Mouse (Mus musculus): ENCODE measurements around the gene Bcas3.

Gene Bcas3

DNA sequence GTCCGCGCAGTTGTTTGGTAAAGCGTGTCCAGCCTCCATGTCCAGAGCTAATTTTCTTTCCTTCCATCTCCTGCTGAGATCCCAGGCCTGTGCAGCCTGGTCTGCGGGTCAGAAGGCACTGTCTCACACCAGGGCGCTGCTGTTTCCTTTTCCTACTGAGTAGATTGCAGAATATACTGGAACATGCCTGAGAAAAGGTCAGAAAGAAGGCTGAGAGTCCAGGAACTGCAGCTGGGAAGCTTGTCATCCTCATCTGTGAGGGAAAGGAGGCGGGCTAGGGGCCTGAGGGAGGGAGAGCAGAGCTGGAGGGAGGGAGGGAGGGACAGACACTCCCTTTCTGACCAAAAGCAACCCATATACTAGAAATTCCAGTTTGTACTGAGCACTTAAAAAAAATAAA lies 170.7 kb downstream of the Bcas3 start:
- peaks cover 2% of the 10 kb centered on the region for H3K27me3 ChIP-seq (ENCODE audit: control insufficient read depth, insufficient read depth, low read length, poor library complexity, severe bottlenecking)
- DNase-seq (ENCODE audit: low read depth, low spot score), result no peak
- H3K36me3 ChIP-seq (ENCODE audit: control insufficient read depth, insufficient read depth, low read length, poor library complexity, severe bottlenecking), result no peaks in the 10 kb centered on the region

DNA sequence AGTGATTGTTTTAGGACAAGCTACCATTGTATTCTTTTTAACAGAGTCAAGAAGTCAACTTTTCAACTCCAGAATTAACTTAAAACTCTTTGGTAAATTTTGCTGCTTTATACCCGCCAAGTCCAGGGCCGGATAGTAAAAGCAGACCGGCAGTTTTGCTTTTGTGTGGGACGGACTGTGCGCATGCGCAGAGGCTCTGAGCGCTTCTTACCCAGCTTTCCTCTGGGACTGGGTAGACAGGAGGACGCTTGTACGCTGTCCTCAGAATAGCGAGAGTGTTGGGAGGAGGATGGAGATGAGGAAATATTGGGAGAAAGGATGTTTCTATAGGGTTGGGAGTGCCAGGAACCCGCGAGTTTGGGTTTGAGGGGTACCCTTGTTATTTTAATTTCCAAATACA lies 171.2 kb downstream of the Bcas3 start:
- DNase-seq (ENCODE audit: low read depth, low spot score), result peak; percentile 70
- H3K27me3 ChIP-seq (ENCODE audit: control insufficient read depth, insufficient read depth, low read length, poor library complexity, severe bottlenecking), result peaks cover 2% of the 10 kb centered on the region
- H3K36me3 ChIP-seq (ENCODE audit: control insufficient read depth, insufficient read depth, low read length, poor library complexity, severe bottlenecking), result no peaks in the 10 kb centered on the region

DNA sequence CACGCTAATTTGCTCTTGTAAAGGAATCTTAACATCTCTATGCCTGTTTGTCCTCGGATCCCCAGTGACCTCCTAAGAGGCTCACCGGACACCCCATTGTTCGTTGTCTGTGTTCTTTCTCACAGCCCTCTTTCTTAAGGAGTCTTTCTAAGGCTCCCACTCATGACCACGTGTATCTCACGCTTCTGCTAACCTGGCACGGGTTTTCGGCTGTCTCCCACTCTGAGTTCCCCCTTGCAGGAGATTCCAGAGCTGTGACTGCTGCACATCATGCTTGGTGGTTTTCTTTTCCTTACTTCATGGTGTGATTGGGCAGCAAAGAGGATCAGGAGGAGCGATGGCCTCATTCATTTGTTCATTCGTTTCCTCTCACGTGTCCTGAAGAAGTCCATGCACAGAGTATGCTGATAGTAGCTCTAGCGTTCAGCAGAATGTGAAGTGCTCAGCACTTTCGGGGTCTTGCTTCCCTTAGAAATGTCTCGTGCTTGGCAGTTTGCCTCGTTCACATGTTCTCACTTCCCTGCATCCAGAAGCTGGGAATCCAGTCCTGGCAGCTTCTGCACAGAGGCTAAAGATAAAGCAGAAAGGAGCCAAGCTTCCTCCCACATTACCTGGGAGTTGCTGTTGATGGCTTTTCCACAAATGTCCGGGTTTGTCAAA lies 172.0 kb downstream of the Bcas3 start:
- Histone ChIP-seq H3K27me3 (ENCODE audit: control insufficient read depth, insufficient read depth, low read length, poor library complexity, severe bottlenecking) (peaks cover 2% of the 10 kb centered on the region), H3K36me3 (ENCODE audit: control insufficient read depth, insufficient read depth, low read length, poor library complexity, severe bottlenecking) (no peaks in the 10 kb centered on the region)
- DNase-seq (ENCODE audit: low read depth, low spot score), result no peak

DNA sequence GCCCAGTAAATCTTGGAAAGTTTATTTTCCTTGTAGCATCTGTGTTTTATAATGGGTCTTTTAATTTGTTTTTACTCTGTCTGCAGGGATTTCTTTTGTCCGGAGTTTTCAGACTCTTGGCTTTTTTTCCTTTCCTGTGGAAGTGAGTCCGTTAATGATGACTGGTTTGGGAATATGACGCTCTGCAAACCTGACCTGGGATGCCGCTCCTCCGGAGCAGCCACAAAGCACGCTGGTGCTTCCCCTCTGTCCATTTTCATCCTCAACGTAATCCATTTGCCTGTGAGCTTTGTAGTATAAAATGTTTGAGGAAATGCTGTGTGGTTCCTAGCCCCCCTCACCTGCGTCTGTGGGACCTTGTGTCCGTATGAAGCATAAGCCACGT lies 172.5 kb downstream of the Bcas3 start:
- no peak for DNase-seq (ENCODE audit: low read depth, low spot score)
- Histone ChIP-seq H3K27me3 (ENCODE audit: control insufficient read depth, insufficient read depth, low read length, poor library complexity, severe bottlenecking) (peaks cover 2% of the 10 kb centered on the region), H3K36me3 (ENCODE audit: control insufficient read depth, insufficient read depth, low read length, poor library complexity, severe bottlenecking) (no peaks in the 10 kb centered on the region)

DNA sequence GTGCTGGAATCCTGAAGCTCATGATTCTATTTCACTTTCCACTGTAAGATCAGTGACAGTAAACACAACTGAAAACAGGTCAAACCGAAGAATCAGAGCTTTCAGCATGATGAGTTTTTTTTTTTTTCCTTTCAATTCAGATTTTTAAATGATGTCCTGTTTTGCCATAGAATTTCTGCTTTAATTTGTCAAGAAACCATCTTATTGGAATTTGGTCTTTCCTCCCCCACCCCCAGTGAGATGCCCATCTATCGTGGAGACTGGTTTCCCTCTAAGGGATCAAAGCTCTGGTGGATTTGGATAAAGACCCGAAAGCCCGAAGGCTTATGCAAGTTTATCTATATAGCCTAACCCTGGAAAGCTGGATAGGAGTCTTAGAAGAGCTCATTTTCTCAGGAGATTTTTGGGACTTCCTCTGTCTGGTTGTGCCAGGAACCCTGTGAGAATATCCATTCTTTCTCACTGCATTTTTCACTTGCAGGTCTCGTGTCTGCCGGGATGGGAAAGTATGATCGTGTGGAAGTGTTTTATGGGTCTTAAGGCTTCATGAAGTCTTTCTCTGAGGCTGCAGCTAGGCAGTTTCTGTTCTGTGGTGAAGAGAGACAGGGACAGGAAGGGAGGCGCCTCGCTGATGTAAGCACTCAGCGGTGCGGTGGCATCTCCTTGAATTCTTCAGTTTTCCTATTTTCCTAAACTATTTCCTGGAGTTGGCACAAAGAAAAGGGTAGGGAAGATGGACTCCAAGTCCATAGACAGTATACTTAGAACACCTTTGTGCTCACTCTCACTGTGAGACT lies 173.2 kb downstream of the Bcas3 start:
- H3K27me3 ChIP-seq (ENCODE audit: control insufficient read depth, insufficient read depth, low read length, poor library complexity, severe bottlenecking), result peaks cover 2% of the 10 kb centered on the region
- no peaks in the 10 kb centered on the region for H3K36me3 ChIP-seq (ENCODE audit: control insufficient read depth, insufficient read depth, low read length, poor library complexity, severe bottlenecking)
- DNase-seq (ENCODE audit: low read depth, low spot score), result no peak

DNA sequence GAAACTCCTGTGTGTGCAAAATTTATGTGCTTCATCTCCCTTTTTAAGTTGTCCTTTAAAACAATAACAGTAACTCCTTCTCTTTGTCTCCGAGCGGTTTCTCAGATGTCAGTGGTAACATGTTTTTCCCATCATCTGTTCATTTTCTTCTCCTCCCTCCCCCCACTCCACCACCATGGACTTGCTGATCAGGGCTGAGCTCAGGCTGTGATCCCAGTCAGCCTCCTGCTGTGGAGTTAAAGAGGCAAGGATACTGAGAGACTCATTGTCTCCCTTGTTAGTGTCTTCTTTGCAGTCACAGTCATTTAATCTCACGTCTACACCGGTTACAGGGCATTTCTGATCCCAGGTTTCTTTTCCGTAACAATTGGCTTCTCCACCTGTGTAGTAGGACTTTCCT lies 174.3 kb downstream of the Bcas3 start:
- DNase-seq (ENCODE audit: low read depth, low spot score), result no peak
- no peaks in the 10 kb centered on the region for H3K36me3 ChIP-seq (ENCODE audit: control insufficient read depth, insufficient read depth, low read length, poor library complexity, severe bottlenecking)
- H3K27me3 ChIP-seq (ENCODE audit: control insufficient read depth, insufficient read depth, low read length, poor library complexity, severe bottlenecking), result peaks cover 2% of the 10 kb centered on the region

DNA sequence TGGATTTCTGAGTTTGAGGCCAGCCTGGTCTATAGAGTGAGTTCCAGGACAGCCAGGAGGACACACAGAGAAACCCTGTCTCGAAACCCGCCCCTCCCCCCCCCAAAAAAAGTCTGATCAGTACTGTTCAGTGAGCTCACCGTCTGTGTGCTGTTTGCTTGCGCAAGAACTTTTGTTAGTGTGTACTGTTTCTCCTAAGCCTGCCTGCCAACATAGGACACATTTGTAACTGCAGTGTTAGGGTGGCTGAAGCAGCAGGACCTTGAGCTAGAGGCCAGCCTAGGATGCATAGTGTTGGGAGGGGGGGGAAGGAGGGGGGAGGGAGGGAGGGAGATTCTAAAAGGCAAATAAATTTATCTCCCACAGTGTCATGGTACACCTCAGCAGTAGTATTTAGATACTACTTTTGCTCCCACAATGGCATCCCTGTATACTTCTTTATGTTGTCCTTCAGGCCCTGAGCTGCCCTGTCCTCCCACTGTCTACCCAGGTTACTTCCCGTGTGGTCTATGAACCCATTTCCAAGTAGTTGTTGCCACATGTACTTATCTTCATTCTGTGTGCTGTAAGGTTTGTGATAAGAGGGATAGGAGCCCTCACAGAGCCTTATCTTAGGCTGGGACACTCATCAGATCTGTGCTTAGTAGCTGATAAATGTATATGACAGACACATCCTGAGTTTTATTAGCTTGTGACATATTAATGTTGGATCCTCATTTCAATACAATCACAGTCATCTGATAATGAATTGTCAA lies 176.7 kb downstream of the Bcas3 start:
- peaks cover 2% of the 10 kb centered on the region for H3K27me3 ChIP-seq (ENCODE audit: control insufficient read depth, insufficient read depth, low read length, poor library complexity, severe bottlenecking)
- H3K36me3 ChIP-seq (ENCODE audit: control insufficient read depth, insufficient read depth, low read length, poor library complexity, severe bottlenecking), result no peaks in the 10 kb centered on the region
- no peak for DNase-seq (ENCODE audit: low read depth, low spot score)

DNA sequence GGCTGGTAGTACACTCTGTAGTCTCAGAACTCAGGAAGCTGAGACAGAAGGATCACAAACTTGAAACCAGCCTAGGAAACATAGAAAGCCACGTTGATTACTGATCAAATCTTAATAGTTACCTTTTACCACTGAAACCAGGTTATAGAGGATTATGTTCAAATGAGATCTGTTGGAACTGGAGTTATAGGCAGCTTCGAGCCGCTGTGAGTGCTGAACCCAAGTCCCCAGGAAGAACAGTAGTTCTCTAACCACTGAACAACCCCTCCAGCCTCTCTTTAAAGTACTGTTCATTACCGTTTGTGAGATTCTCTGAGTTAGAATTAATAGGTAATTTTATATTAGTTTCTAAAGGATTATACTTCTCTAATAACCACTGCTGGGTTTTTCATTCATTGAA lies 188.0 kb downstream of the Bcas3 start:
- DNase-seq (ENCODE audit: low read depth, low spot score), result no peak
- Histone ChIP-seq H3K36me3 (ENCODE audit: control insufficient read depth, insufficient read depth, low read length, poor library complexity, severe bottlenecking) (no peaks in the 10 kb centered on the region), H3K27me3 (ENCODE audit: control insufficient read depth, insufficient read depth, low read length, poor library complexity, severe bottlenecking) (no peaks in the 10 kb centered on the region)

DNA sequence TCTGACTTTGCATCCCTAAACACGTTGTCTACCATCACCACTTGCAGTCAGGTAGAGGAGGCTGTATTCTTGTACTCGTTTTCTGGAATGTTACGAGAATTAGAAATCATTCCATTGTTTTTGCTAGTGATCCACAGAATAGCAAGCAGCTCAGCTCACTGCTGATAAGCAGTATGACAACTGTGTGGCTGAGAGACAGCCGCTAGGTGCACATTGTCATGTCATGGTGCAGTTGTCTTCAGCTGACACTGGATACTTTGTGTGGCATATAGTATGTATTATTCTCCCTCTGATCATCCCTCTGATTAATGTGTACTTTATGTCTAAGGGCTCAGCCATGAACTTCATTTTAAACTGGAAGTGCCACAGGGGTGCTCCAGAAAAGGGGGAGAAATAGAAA lies 190.3 kb downstream of the Bcas3 start:
- DNase-seq (ENCODE audit: low read depth, low spot score), result no peak
- Histone ChIP-seq H3K36me3 (ENCODE audit: control insufficient read depth, insufficient read depth, low read length, poor library complexity, severe bottlenecking) (no peaks in the 10 kb centered on the region), H3K27me3 (ENCODE audit: control insufficient read depth, insufficient read depth, low read length, poor library complexity, severe bottlenecking) (no peaks in the 10 kb centered on the region)

DNA sequence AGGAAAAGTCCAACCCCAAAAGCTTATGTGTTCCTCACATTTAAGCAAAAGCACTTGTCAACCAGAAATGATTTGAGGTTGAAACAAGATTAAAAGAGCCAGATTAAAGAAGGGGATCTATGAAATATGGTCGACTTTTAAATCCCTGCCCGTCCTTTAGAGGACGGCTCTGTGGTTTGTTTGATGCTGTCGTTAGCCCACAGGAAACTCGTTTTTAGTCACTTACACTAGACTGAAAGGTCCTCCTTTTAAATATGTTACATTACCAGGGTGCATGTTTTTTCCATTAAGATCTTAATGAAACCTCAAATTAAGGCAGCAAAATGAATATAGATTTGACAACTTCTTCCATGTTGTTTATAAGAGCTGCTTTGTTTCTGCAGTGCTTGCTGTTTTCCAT lies 192.6 kb downstream of the Bcas3 start:
- H3K27me3 ChIP-seq (ENCODE audit: control insufficient read depth, insufficient read depth, low read length, poor library complexity, severe bottlenecking), result no peaks in the 10 kb centered on the region
- no peaks in the 10 kb centered on the region for H3K36me3 ChIP-seq (ENCODE audit: control insufficient read depth, insufficient read depth, low read length, poor library complexity, severe bottlenecking)
- no peak for DNase-seq (ENCODE audit: low read depth, low spot score)

DNA sequence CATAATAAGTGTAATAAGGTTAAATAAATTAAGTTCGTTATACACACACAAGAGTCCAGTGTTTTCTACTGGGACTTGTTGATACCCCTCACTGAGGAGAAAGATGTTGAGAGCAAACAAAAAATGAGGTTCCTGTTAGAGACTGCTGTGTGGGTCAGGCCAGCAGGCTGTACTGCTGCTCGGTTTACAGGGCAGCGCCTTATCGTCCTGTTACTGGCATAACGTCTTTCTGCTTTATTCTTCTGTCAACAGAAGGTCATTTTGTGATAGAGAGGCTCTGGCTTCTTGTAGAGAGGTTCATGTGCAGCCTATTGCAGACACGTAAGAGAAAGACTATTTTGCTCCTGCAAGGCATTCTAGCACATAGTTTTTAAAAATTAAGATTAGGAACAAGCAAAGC lies 195.0 kb downstream of the Bcas3 start:
- Histone ChIP-seq H3K36me3 (ENCODE audit: control insufficient read depth, insufficient read depth, low read length, poor library complexity, severe bottlenecking) (no peaks in the 10 kb centered on the region), H3K27me3 (ENCODE audit: control insufficient read depth, insufficient read depth, low read length, poor library complexity, severe bottlenecking) (no peaks in the 10 kb centered on the region)
- no peak for DNase-seq (ENCODE audit: low read depth, low spot score)

DNA sequence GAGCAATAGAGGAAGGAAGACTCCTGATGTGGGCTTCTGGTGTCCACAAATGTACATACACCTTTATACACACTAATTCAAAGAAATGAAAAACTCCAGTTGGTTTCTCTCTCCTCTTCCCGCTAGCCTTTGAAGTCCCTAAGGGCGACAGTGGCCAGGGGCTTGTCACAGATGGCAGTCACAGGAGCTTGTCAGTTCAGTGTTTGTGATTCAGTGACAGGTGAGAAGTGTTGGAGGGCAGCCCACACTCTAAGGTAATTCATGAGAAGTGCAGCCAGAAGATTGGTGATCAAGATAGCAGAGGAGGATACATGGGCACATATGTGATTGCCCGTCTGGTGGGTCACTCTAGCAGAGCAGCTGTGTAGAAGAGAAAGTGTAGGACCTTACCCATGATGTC lies 196.7 kb downstream of the Bcas3 start:
- no peak for DNase-seq (ENCODE audit: low read depth, low spot score)
- Histone ChIP-seq H3K36me3 (ENCODE audit: control insufficient read depth, insufficient read depth, low read length, poor library complexity, severe bottlenecking) (no peaks in the 10 kb centered on the region), H3K27me3 (ENCODE audit: control insufficient read depth, insufficient read depth, low read length, poor library complexity, severe bottlenecking) (no peaks in the 10 kb centered on the region)

DNA sequence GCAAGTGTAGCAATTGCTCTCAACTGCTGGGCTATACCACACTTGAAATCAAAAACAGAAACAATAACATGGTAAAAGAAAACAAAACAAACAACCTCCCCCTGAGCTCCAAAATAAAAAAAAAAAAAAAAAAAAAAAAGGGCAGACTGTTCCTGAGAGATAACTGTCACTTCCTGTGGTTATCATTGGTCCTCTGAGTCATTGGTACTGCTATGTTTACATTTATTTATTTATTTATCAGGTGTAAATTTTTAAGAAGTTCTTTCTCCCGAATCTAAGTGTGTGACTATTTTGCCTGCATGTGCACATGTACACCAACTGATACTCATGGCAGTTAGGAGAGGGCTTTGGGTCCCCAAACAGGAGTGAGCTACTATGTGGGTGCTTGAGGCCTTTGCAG lies 202.1 kb downstream of the Bcas3 start:
- no peaks in the 10 kb centered on the region for H3K27me3 ChIP-seq (ENCODE audit: control insufficient read depth, insufficient read depth, low read length, poor library complexity, severe bottlenecking)
- no peaks in the 10 kb centered on the region for H3K36me3 ChIP-seq (ENCODE audit: control insufficient read depth, insufficient read depth, low read length, poor library complexity, severe bottlenecking)
- DNase-seq (ENCODE audit: low read depth, low spot score), result no peak

DNA sequence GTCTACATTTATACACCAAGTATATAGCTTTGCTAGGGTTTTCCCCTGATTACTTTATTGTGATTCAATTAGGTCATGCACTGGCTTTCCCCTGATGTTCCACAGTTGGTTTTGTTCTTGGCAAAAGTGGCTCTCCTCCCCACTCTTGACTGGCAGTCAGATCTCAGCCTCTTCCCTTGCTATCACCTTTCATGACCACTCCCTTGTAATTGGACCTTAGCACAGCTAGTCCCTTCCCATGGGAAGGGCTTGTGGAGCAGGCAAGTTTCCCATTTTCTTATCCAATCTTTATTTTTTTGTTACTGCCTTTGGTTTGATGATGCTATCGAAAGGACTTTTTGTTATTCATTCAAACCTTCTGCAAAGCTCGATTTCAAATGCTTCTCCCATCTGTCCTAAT lies 202.8 kb downstream of the Bcas3 start:
- DNase-seq (ENCODE audit: low read depth, low spot score), result no peak
- Histone ChIP-seq H3K36me3 (ENCODE audit: control insufficient read depth, insufficient read depth, low read length, poor library complexity, severe bottlenecking) (no peaks in the 10 kb centered on the region), H3K27me3 (ENCODE audit: control insufficient read depth, insufficient read depth, low read length, poor library complexity, severe bottlenecking) (no peaks in the 10 kb centered on the region)

DNA sequence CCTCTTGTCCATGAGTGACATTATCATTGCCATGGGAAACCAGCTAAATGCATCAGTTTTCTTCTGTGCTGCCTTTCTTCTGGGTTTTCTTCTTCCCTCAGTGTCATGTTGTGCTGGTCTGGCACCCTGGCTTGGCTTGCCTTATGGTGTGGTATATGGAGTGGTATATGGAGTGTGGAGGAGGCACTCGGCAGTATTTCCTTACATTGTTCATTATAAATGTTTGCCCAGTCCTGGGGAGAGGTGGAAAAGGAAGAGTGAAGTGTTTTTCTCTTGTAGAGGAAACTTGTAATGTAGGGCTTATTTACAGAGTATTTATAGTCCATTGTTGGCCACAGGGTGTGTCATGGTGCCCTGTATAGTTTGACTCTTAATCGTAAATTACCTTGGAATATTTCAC lies 212.1 kb downstream of the Bcas3 start:
- Histone ChIP-seq H3K27me3 (ENCODE audit: control insufficient read depth, insufficient read depth, low read length, poor library complexity, severe bottlenecking) (no peaks in the 10 kb centered on the region), H3K36me3 (ENCODE audit: control insufficient read depth, insufficient read depth, low read length, poor library complexity, severe bottlenecking) (no peaks in the 10 kb centered on the region)
- DNase-seq (ENCODE audit: low read depth, low spot score), result no peak
